Mouse (Mus musculus): Measurements from ENCODE around the gene Cck. TPM values are rescaled to one million over a fixed set of nuclear protein-coding genes. Genes with fewer than 3 reads are reported as not detected.

Cck gene
- total RNA-seq (2014; rRNA removed) = 121 and 143 TPM in 2 replicates
- polyA plus RNA-seq (2015; fragmentation: Nextera tagmentation; extraction: Ambion mirVana) = 77.3 and 84.8 TPM in 2 replicates

DNA sequence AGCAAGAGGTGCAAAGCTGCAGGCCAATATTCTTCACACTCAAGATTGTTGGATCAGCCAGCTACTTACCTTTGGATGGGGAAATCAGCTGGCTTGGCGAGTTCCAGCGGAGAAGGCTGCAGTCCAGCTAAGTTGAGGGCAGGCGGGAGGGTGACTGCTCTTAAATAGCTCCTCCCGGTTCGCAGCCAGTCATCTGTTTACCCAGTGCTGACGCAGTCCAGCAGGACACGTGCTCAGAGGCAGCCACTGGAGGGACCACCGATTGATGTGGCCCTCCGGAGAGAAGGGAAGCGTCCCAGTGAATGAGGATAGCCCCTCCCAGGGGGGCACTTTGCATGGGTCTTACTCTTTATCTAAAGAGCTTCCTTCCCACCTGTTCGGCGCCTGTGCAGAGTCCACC lies at the start of gene Cck:
TSS of gene Cck (minus strand) at position 166 of the 400 bp plus-strand sequence.
- no peaks in the 10 kb centered on the region for H3K36me3 ChIP-seq (ENCODE audit: insufficient read depth, low read length)
- H3K27me3 ChIP-seq (ENCODE audit: insufficient read depth, low read length) = peaks cover 23% of the 10 kb centered on the region
- ATAC-seq (0 out of 2 replicates have a peak, but pooled peaks have one; percentile 51), DNase-seq (ENCODE audit: low spot score) (no peak)
- H3K4me1 ChIP-seq (ENCODE audit: insufficient read depth, low read length) = no peaks in the 10 kb centered on the region
- no peak for TF ChIP-seq CTCF (IDR thresholded peaks at IDR 0.05; ENCODE audit: low read depth)
- no peak within 1 kb of the TSS for H3K27ac ChIP-seq
- no peaks in the 10 kb centered on the region for H3K9me3 ChIP-seq (ENCODE audit: low read length)
- peak within 1 kb of the TSS; percentile 61 for H3K4me2 ChIP-seq (ENCODE audit: low read depth, low read length)
- peak within 1 kb of the TSS; percentile 35 for H3K4me3 ChIP-seq (ENCODE audit: low read length)
- 4% methylated on average over 12 of the region's 12 CpGs for WGBS
- H3K9ac ChIP-seq (replicated peaks; ENCODE audit: low read length) = peak within 1 kb of the TSS; percentile 45; the same call in 1 of the 2 replicates

DNA sequence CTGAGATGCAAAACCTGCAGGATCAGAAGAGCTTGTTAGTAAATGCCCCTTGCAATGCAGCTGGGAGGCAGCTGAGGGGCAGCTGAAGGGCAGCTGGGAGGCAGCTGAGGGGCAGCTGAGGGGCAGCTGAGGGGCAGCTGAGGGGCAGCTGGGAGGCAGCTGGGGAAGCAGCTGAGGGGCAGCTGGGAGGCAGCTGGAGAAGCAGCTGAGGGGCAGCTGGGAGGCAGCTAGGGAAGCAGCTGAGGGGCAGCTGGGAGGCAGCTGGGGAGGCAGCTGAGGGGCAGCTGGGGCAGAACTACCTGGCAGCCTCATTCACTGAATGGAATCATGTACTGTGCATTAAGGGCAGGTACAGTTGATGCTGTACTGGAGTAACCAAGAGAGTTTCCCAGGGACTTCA lies 46.0 kb upstream of the Cck start:
- DNase-seq (ENCODE audit: low spot score) = no peak
- Histone ChIP-seq H3K27ac (no peak overlapping the region), H3K27me3 (ENCODE audit: insufficient read depth, low read length) (no peaks in the 10 kb centered on the region), H3K4me3 (ENCODE audit: low read length) (no peak overlapping the region), H3K9me3 (ENCODE audit: low read length) (no peaks in the 10 kb centered on the region; the same call in 1 of the 2 replicates), H3K4me2 (ENCODE audit: low read depth, low read length) (no peak overlapping the region), H3K4me1 (ENCODE audit: insufficient read depth, low read length) (no peaks in the 10 kb centered on the region), H3K9ac (replicated peaks; ENCODE audit: low read length) (no peak overlapping the region), H3K36me3 (ENCODE audit: insufficient read depth, low read length) (no peaks in the 10 kb centered on the region)
- no peak for ATAC-seq
- no peak for TF ChIP-seq CTCF (IDR thresholded peaks at IDR 0.05; ENCODE audit: low read depth)

DNA sequence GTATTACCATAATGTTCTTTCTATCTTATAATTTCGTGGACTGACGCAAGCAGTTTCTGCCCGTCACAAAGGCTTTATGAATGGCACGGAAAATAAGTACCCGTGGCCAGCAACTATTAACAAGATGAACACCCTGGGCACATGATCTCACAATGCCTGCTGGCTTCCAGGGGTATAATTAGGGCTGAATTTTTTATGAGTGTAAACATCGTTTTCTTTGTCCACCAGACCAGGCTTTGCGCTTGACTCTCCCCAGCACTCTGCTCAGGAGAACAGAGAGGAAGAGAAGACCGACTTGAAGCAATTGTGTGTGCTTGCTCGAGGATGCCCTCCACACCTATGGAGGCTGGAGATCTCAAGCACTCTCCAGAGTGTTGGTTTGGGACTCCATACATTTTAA lies 37.1 kb upstream of the Cck start:
- ATAC-seq (no peak), DNase-seq (ENCODE audit: low spot score) (no peak)
- H3K27ac ChIP-seq = no peak overlapping the region
- 61% methylated on average over 9 of the region's 9 CpGs for WGBS
- no peak for TF ChIP-seq CTCF (IDR thresholded peaks at IDR 0.05; ENCODE audit: low read depth)
- H3K4me2 ChIP-seq (ENCODE audit: low read depth, low read length) = no peak overlapping the region
- H3K4me1 ChIP-seq (ENCODE audit: insufficient read depth, low read length) = no peaks in the 10 kb centered on the region
- no peak overlapping the region for H3K4me3 ChIP-seq (ENCODE audit: low read length)
- H3K36me3 ChIP-seq (ENCODE audit: insufficient read depth, low read length) = no peaks in the 10 kb centered on the region
- H3K9me3 ChIP-seq (ENCODE audit: low read length) = no peaks in the 10 kb centered on the region; the same call in 1 of the 2 replicates
- H3K9ac ChIP-seq (replicated peaks; ENCODE audit: low read length) = no peak overlapping the region
- no peaks in the 10 kb centered on the region for H3K27me3 ChIP-seq (ENCODE audit: insufficient read depth, low read length)

DNA sequence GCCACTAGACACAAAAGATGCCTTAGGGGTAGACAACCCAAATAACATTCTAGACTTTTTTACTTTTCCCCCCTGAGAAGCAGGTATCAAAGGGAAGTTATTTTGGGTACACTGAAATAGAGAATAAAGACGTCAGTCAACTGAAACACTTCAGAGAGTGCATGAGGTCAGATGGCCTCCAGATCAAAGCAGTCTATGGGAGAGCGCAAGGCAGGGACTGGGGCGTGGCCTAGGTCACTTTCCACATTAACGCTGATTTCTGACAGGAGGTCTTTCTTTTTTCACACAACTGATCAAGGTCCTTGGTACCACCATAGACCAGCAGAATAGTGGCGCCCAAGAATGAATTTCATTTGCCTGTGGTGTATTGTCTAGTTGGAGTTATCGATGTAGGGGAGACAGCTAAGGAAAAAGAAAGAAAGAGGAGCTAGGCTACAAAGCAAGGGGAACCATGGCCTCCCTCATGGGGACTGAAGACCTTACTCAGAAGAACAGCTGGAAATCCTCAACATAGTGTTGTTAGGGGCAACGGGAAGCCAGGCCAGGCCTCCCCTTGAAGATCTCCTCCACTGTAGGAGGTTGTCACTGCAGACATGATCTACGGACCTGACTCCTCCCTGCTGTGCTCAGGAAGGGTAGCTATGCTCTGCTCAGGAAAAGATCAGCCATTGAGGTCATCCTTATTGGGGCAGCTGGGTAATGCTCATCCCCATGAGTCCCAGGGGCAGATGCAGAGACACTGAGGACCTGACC lies 33.3 kb upstream of the Cck start:
- H3K9ac ChIP-seq (replicated peaks; ENCODE audit: low read length) = no peak overlapping the region
- H3K4me1 ChIP-seq (ENCODE audit: insufficient read depth, low read length) = no peaks in the 10 kb centered on the region
- ATAC-seq (no peak), DNase-seq (ENCODE audit: low spot score) (no peak)
- WGBS = 36% methylated on average over 8 of the region's 8 CpGs
- H3K36me3 ChIP-seq (ENCODE audit: insufficient read depth, low read length) = no peaks in the 10 kb centered on the region
- H3K27me3 ChIP-seq (ENCODE audit: insufficient read depth, low read length) = no peaks in the 10 kb centered on the region
- no peak overlapping the region for H3K4me3 ChIP-seq (ENCODE audit: low read length)
- no peak for TF ChIP-seq CTCF (IDR thresholded peaks at IDR 0.05; ENCODE audit: low read depth)
- no peak overlapping the region for H3K4me2 ChIP-seq (ENCODE audit: low read depth, low read length)
- H3K9me3 ChIP-seq (ENCODE audit: low read length) = 0 out of 2 replicates have a peak, but pooled peaks cover 4% of the 10 kb centered on the region
- H3K27ac ChIP-seq = no peak overlapping the region

DNA sequence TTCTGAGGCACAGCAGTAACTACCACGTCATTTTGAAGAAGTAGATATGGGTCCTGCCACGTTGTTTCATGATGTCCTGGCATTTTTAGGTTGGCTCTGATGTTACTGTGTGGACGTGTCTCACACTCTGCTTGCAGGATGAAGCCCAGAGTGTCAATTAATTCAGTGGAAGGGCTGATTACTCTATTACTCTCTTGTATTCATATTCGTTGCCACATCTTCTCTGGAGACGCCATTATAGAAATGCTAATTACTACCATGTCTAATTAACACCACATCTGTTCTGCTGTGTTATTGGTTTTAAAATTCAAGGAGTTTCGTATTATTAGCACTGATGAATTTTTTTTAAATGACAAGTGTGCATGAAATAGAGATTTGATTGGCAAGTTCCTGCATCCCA lies 30.7 kb upstream of the Cck start:
- ATAC-seq (0 out of 2 replicates have a peak, but pooled peaks have one; percentile 27), DNase-seq (ENCODE audit: low spot score) (no peak)
- H3K9me3 ChIP-seq (ENCODE audit: low read length) = 0 out of 2 replicates have a peak, but pooled peaks cover 4% of the 10 kb centered on the region
- H3K27ac ChIP-seq = no peak overlapping the region
- H3K4me1 ChIP-seq (ENCODE audit: insufficient read depth, low read length) = no peaks in the 10 kb centered on the region
- H3K4me3 ChIP-seq (ENCODE audit: low read length) = no peak overlapping the region
- no peak overlapping the region for H3K4me2 ChIP-seq (ENCODE audit: low read depth, low read length)
- H3K9ac ChIP-seq (replicated peaks; ENCODE audit: low read length) = no peak overlapping the region
- no peaks in the 10 kb centered on the region for H3K36me3 ChIP-seq (ENCODE audit: insufficient read depth, low read length)
- WGBS = 52% methylated on average over 6 of the region's 6 CpGs
- no peak for TF ChIP-seq CTCF (IDR thresholded peaks at IDR 0.05; ENCODE audit: low read depth)
- H3K27me3 ChIP-seq (ENCODE audit: insufficient read depth, low read length) = no peaks in the 10 kb centered on the region

DNA sequence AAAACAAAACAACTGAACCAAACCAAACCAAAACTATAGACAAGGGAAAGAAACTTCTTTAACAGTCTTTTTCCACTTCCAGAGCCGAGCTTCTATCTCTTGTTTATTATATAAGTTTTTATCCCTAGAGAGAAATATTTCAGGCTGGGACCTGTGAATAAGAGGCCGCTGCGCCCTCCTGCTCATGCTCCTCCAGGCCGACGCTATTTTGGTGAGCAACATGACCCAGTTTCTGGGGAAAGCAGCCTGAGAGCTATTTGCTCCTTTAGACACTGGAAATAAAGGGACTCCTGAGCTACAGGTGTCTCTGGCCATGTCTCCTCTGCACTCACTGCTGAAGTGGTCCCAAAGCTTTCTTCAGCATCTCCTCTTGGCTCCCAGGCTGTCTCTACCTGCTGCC lies 24.6 kb upstream of the Cck start:
- Histone ChIP-seq H3K36me3 (ENCODE audit: insufficient read depth, low read length) (no peaks in the 10 kb centered on the region), H3K4me2 (ENCODE audit: low read depth, low read length) (no peak overlapping the region), H3K9ac (replicated peaks; ENCODE audit: low read length) (no peak overlapping the region), H3K4me3 (ENCODE audit: low read length) (no peak overlapping the region), H3K9me3 (ENCODE audit: low read length) (no peaks in the 10 kb centered on the region), H3K27ac (no peak overlapping the region), H3K27me3 (ENCODE audit: insufficient read depth, low read length) (no peaks in the 10 kb centered on the region), H3K4me1 (ENCODE audit: insufficient read depth, low read length) (no peaks in the 10 kb centered on the region)
- TF ChIP-seq CTCF (IDR thresholded peaks at IDR 0.05; ENCODE audit: low read depth) = no peak
- DNase-seq (ENCODE audit: low spot score) (no peak), ATAC-seq (no peak)
- 86% methylated on average over 5 of the region's 5 CpGs for WGBS

DNA sequence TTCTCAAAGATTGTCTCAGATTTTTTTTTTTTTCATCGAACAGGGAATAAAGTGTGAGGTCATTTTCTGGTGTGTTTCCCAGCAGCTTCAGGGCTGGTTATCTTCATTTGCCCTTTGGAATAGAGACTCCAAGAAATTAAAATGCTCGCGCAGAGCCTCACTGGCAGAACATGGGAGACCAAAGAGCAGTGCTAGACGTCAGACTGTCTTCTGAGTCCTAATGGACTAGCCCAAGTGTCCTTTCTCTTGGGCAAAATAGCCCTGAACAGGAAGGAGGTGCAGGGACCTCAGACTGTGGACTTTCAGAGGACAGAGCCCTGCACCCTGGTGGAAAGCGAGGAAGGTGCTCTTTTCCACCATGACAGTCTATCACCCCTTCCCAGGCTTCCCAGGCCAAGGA lies 19.0 kb upstream of the Cck start:
- H3K4me1 ChIP-seq (ENCODE audit: insufficient read depth, low read length) = no peaks in the 10 kb centered on the region
- no peak overlapping the region for H3K27ac ChIP-seq
- H3K9me3 ChIP-seq (ENCODE audit: low read length) = no peaks in the 10 kb centered on the region
- no peak overlapping the region for H3K4me3 ChIP-seq (ENCODE audit: low read length)
- H3K9ac ChIP-seq (replicated peaks; ENCODE audit: low read length) = no peak overlapping the region
- no peaks in the 10 kb centered on the region for H3K36me3 ChIP-seq (ENCODE audit: insufficient read depth, low read length)
- no peaks in the 10 kb centered on the region for H3K27me3 ChIP-seq (ENCODE audit: insufficient read depth, low read length)
- ATAC-seq (no peak), DNase-seq (ENCODE audit: low spot score) (no peak)
- H3K4me2 ChIP-seq (ENCODE audit: low read depth, low read length) = no peak overlapping the region
- 83% methylated on average over 5 of the region's 5 CpGs for whole genome bisulfite sequencing
- no peak for TF ChIP-seq CTCF (IDR thresholded peaks at IDR 0.05; ENCODE audit: low read depth)
